Mouse (Mus musculus) heart, adult 2 months (tissue): Measurements from ENCODE around the gene Dip2c. TPM values are rescaled to one million over a fixed set of nuclear protein-coding genes. Genes with fewer than 3 reads are reported as not detected.

Experiments
- DNase-seq, 2 experiments: peaks; one replicate each; pipeline ENCODE4 v3.0.0; 2021
- H3K27ac ChIP-seq: fragments of 200-600 bp; 2 replicates; pipeline ENCODE4 v1.8.1; 2022
- H3K27me3 ChIP-seq: fragments of 200-500 bp; 2 replicates; pipeline ENCODE4 v1.6.1; 2012; ENCODE audit warnings: mild to moderate bottlenecking, low read length, inconsistent platforms, mixed read lengths; ENCODE audit not compliant: control insufficient read depth, insufficient read depth
- H3K36me3 ChIP-seq: fragments of 200-500 bp; 2 replicates; pipeline ENCODE4 v1.6.1; 2012; ENCODE audit warnings: low read length, inconsistent platforms; ENCODE audit not compliant: control insufficient read depth, insufficient read depth
- H3K4me1 ChIP-seq: fragments of 200-500 bp; 2 replicates; pipeline ENCODE4 v1.6.1; 2011; ENCODE audit warnings: low read length; ENCODE audit not compliant: control insufficient read depth, insufficient read depth
- H3K4me3 ChIP-seq: fragments of 200-600 bp; 2 replicates; pipeline ENCODE4 v1.8.1; 2022
- H3K79me2 ChIP-seq: fragments of 200-500 bp; replicated peaks from 2 replicates; pipeline ENCODE4 v1.6.1; 2012; ENCODE audit warnings: mild to moderate bottlenecking, inconsistent platforms, low read length, moderate library complexity, mixed read lengths; ENCODE audit not compliant: control insufficient read depth, insufficient read depth
- H3K9ac ChIP-seq: fragments of 200-500 bp; 2 replicates; pipeline ENCODE4 v1.6.1; 2012; ENCODE audit warnings: low read depth, mild to moderate bottlenecking, control low read depth, inconsistent platforms, low read length, mixed read lengths
- CTCF ChIP-seq: fragments of 200-600 bp; IDR thresholded peaks from 2 replicates; pipeline ENCODE4 v1.8.1; 2022; ENCODE audit warnings: antibody characterized with exemption, mild to moderate bottlenecking, moderate library complexity
- EP300 ChIP-seq: fragments of 200-500 bp; IDR thresholded peaks from 2 replicates; pipeline ENCODE4 v1.6.1; 2011; ENCODE audit warnings: low read depth, low read length, control low read depth; ENCODE audit not compliant: insufficient read depth
- POLR2A ChIP-seq: fragments of 200-500 bp; IDR thresholded peaks from 2 replicates; pipeline ENCODE4 v1.6.1; 2011; ENCODE audit warnings: mild to moderate bottlenecking, low read depth, low read length, control low read depth; ENCODE audit not compliant: insufficient read depth
- WGBS: fragments of 180-500 bp; shearing (Covaris S2); methylation state at CpG from one replicate; pipeline ENCODE4 v1.1.7; 2018; 5-methylcytosine and 5-hydroxymethylcytosine counted together
- intact Hi-C: fragments of 180-260 bp; cut with DNase I; formaldehyde crosslinking; loops from one replicate; pipeline ENCODE4 v1.15.1; 2025
- polyA plus RNA-seq: library from polyadenylated mRNA; depleted of rRNA; stranded (reverse); fragments of >200 nt; gene quantifications from 2 replicates; pipeline ENCODE4 v1.2.3, GENCODE M21; 2012
- total RNA-seq, 2 experiments: library from RNA; stranded (reverse); gene quantifications; 2 replicates each; pipeline ENCODE4 v1.2.3; 2021

Gene Dip2c
- total and polyA plus RNA-seq, 3 experiments = 19.1 to 43.7 (median 36.3) TPM

- peak; percentile 57 to 81 for DNase-seq
- no peak overlapping the region for H3K9ac ChIP-seq
- peaks cover 8% of the 10 kb centered on the region for H3K4me1 ChIP-seq
- H3K4me3 ChIP-seq = no peak overlapping the region
- H3K27me3 ChIP-seq = no peaks in the 10 kb centered on the region
- intact Hi-C loops = no loop called here
- no peaks in the 10 kb centered on the region; the same call in none of the 2 replicates for H3K79me2 ChIP-seq
- peak; percentile 71 for TF ChIP-seq EP300
- TF ChIP-seq CTCF = no peak
- TF ChIP-seq POLR2A = 0 out of 2 replicates have a peak, but pooled peaks have one; percentile 30
- H3K27ac ChIP-seq = peak overlapping the region; percentile 76
- H3K36me3 ChIP-seq = peaks cover 35% of the 10 kb centered on the region
- WGBS = 60% methylated on average over 4 of the region's 4 CpGs
These were observed 170.3 kb downstream of the Dip2c start for GRCm38 (mm10) chr13:9446448-9447115.

GRCm38 (mm10) chr13:9450276-9450675, 173.9 kb downstream of the Dip2c start:
- TF ChIP-seq POLR2A = no peak
- TF ChIP-seq EP300 = no peak
- no peak for TF ChIP-seq CTCF
- H3K27ac ChIP-seq = peak overlapping the region; percentile 33
- DNase-seq = no peak
- H3K79me2 ChIP-seq = no peaks in the 10 kb centered on the region; the same call in none of the 2 replicates
- no peak overlapping the region for H3K9ac ChIP-seq
- peaks cover 14% of the 10 kb centered on the region for H3K4me1 ChIP-seq
- H3K4me3 ChIP-seq = no peak overlapping the region
- intact Hi-C loops = no loop called here
- 44% methylated on average over 3 of the region's 3 CpGs for WGBS
- no peaks in the 10 kb centered on the region for H3K27me3 ChIP-seq
- peaks cover 40% of the 10 kb centered on the region for H3K36me3 ChIP-seq

- no peak for DNase-seq
- Histone ChIP-seq H3K27ac (peak overlapping the region; percentile 6; the same call in 1 of the 2 replicates), H3K79me2 (no peaks in the 10 kb centered on the region; the same call in none of the 2 replicates), H3K36me3 (peaks cover 34% of the 10 kb centered on the region), H3K4me1 (peaks cover 9% of the 10 kb centered on the region), H3K27me3 (no peaks in the 10 kb centered on the region), H3K9ac (no peak overlapping the region), H3K4me3 (no peak overlapping the region)
- 85% methylated on average over 3 of the region's 3 CpGs for WGBS
- intact Hi-C loops = no loop called here
- TF ChIP-seq POLR2A = no peak
- no peak for TF ChIP-seq EP300
- no peak for TF ChIP-seq CTCF
These were observed 175.6 kb downstream of the Dip2c start for GRCm38 (mm10) chr13:9451952-9452351.

GRCm38 (mm10) chr13:9454426-9455177, 178.3 kb downstream of the Dip2c start:
- Histone ChIP-seq H3K9ac (no peak overlapping the region), H3K4me3 (no peak overlapping the region), H3K4me1 (peaks cover 9% of the 10 kb centered on the region), H3K27ac (peak overlapping the region; percentile 58), H3K27me3 (no peaks in the 10 kb centered on the region), H3K36me3 (peaks cover 29% of the 10 kb centered on the region), H3K79me2 (no peaks in the 10 kb centered on the region; the same call in none of the 2 replicates)
- no peak for DNase-seq
- TF ChIP-seq POLR2A (no peak), EP300 (no peak), CTCF (no peak)
- 29% methylated on average over 4 of the region's 4 CpGs for WGBS
- intact Hi-C loops = no loop called here

- peaks cover under 1% of the 10 kb centered on the region for H3K79me2 ChIP-seq
- no peak overlapping the region for H3K9ac ChIP-seq
- DNase-seq = no peak
- intact Hi-C loops = no loop called here
- no peak for TF ChIP-seq EP300
- no peak for TF ChIP-seq POLR2A
- no peak for TF ChIP-seq CTCF
- no peak overlapping the region for H3K4me3 ChIP-seq
- H3K27me3 ChIP-seq = no peaks in the 10 kb centered on the region
- peaks cover 18% of the 10 kb centered on the region for H3K36me3 ChIP-seq
- WGBS = 48% methylated on average over 1 of the region's 1 CpGs
- peaks cover 9% of the 10 kb centered on the region for H3K4me1 ChIP-seq
- H3K27ac ChIP-seq = no peak overlapping the region
These were observed 179.7 kb downstream of the Dip2c start for GRCm38 (mm10) chr13:9455979-9456378.
